Mouse (Mus musculus) midbrain, embryonic 11.5 days (tissue): ENCODE measurements around the gene Slc32a1. TPM values are rescaled to one million over a fixed set of nuclear protein-coding genes. Genes with fewer than 3 reads are reported as not detected.

Experiments
- ATAC-seq: fragments of 200-750 bp; cut with Nextera tagmentation; 2 replicates; pipeline ENCODE4 v1.8.0; 2017; ENCODE audit warnings: moderate TSS enrichment, moderate library complexity; ENCODE audit not compliant: low FRiP score
- DNase-seq: peaks from one replicate; pipeline ENCODE4 v3.0.0; 2015; ENCODE audit warnings: low spot score; ENCODE audit errors: missing footprints
- H3K27ac ChIP-seq: fragments of 300-500 bp; sonication (generic); 2 replicates; pipeline ENCODE4 v1.5.1; 2014; ENCODE audit warnings: low read depth, low read length
- H3K27me3 ChIP-seq: fragments of 300-500 bp; sonication (generic); 2 replicates; pipeline ENCODE4 v1.6.1; 2014; ENCODE audit warnings: mild to moderate bottlenecking, low read length, moderate library complexity, mixed read lengths; ENCODE audit not compliant: control insufficient read depth, insufficient read depth
- H3K36me3 ChIP-seq: fragments of 300-500 bp; sonication (generic); 2 replicates; pipeline ENCODE4 v1.6.1; 2014; ENCODE audit warnings: mild to moderate bottlenecking, low read length, moderate library complexity, mixed read lengths; ENCODE audit not compliant: control insufficient read depth, insufficient read depth
- H3K4me1 ChIP-seq: fragments of 300-500 bp; sonication (generic); 2 replicates; pipeline ENCODE4 v1.6.1; 2014; ENCODE audit warnings: low read length; ENCODE audit not compliant: control insufficient read depth, insufficient read depth
- H3K4me2 ChIP-seq: fragments of 300-500 bp; sonication (generic); 2 replicates; pipeline ENCODE4 v1.6.1; 2014; ENCODE audit warnings: mild to moderate bottlenecking, moderate library complexity
- H3K4me3 ChIP-seq: fragments of 300-500 bp; sonication (generic); 2 replicates; pipeline ENCODE4 v1.5.1; 2014; ENCODE audit warnings: low read depth, low read length
- H3K9ac ChIP-seq: fragments of 300-500 bp; sonication (generic); 2 replicates; pipeline ENCODE4 v1.6.1; 2014; ENCODE audit warnings: low read length
- H3K9me3 ChIP-seq: fragments of 300-500 bp; sonication (generic); 2 replicates; pipeline ENCODE4 v1.6.1; 2016; ENCODE audit warnings: low read length; ENCODE audit not compliant: control insufficient read depth
- WGBS: fragments of 180-500 bp; shearing (Covaris S2); extraction: QIAGEN DNeasy Blood & Tissue Kit; methylation state at CpG from one replicate; pipeline ENCODE4 v1.1.7; 2014; 5-methylcytosine and 5-hydroxymethylcytosine counted together
- polyA plus RNA-seq: library from polyadenylated mRNA; unstranded; fragments of >200 nt; fragmentation: Nextera tagmentation; extraction: Ambion mirVana; gene quantifications from 2 replicates; pipeline ENCODE4 v1.2.1, GENCODE M21; 2014

Gene Slc32a1
- polyA plus RNA-seq, 1 experiment from 2014 or later: 2.3 TPM

DNA sequence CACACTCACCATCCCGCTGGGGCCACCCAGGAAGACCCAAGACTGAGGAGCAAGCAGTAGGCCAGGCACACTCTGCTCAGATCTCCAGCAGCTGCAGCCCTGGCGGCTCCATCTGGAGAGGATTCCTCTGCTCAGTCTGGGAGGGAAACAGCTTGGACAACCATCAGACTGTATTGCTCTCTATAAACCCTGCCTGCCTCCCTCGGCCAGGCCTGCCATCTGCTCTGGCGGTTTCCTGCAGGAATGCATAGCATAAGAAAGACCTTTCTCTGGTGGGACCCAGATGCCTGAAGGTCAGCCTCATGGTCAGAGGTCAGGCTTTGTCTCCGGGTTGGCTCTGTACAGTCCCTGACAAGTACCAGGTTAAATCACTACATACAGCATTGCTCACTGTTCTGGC is 19.3 kb upstream of the Slc32a1 start:
- WGBS: 65% methylated on average over 5 of the region's 5 CpGs
- Histone ChIP-seq H3K4me3 (no peak overlapping the region), H3K9me3 (no peaks in the 10 kb centered on the region), H3K4me1 (peaks cover 12% of the 10 kb centered on the region), H3K4me2 (no peak overlapping the region), H3K27ac (no peak overlapping the region), H3K9ac (no peak overlapping the region), H3K36me3 (no peaks in the 10 kb centered on the region), H3K27me3 (no peaks in the 10 kb centered on the region)
- DNase-seq: peak; percentile 74
- ATAC-seq: peak; percentile 38; the same call in 1 of the 2 replicates

DNA sequence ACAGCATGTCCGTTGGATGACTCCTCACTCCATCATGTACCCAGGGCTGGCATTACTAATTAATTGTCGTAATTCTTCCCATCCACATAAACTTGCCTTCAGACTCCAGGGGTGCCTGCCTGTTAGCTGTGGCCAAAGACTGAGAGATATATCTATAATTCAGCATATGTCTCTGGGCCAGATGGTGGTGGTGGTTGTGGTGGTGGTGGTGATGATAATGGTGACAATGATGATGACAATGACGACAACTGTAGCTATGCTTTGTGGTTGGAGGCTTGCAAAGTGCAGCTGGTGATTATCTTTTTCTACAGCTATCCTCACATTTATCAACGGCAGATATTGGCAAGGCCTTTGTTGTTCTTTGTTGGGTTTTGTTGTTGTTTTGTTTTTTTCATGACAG is 17.2 kb upstream of the Slc32a1 start:
- no peak overlapping the region for H3K27ac ChIP-seq
- no peaks in the 10 kb centered on the region for H3K9me3 ChIP-seq
- 84% methylated on average over 4 of the region's 4 CpGs for WGBS
- DNase-seq (peak; percentile 33), ATAC-seq (no peak)
- peaks cover 12% of the 10 kb centered on the region for H3K4me1 ChIP-seq
- H3K36me3 ChIP-seq: no peaks in the 10 kb centered on the region
- no peak overlapping the region for H3K9ac ChIP-seq
- H3K27me3 ChIP-seq: no peaks in the 10 kb centered on the region
- no peak overlapping the region for H3K4me2 ChIP-seq
- H3K4me3 ChIP-seq: no peak overlapping the region

DNA sequence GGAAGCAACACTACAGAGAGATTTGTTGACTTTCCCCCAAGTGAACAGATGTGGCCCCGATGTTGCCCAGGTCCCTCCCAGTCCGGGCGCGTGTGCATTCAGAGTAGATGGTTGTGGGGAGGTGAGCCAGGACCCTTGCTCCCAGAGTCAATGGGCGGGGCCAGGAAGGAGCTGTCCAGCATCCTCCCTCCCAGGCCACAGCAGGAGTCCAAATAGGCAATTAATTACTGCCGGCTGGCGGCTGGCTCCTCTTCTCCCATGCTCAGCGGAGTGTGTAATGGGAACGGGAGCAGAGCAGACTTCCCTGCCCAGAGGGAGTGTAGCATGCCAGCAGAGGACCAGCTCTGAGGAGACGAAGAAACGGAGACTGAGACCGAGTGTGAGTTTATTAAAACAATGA is 15.5 kb upstream of the Slc32a1 start:
- Histone ChIP-seq H3K9me3 (no peaks in the 10 kb centered on the region), H3K4me3 (no peak overlapping the region), H3K27ac (no peak overlapping the region), H3K27me3 (no peaks in the 10 kb centered on the region), H3K9ac (no peak overlapping the region), H3K4me2 (peak overlapping the region; percentile 23; the same call in 1 of the 2 replicates), H3K36me3 (no peaks in the 10 kb centered on the region), H3K4me1 (peaks cover 5% of the 10 kb centered on the region)
- ATAC-seq (peak; percentile 80), DNase-seq (peak; percentile 89)
- under 1% methylated on average over 12 of the region's 12 CpGs for WGBS

DNA sequence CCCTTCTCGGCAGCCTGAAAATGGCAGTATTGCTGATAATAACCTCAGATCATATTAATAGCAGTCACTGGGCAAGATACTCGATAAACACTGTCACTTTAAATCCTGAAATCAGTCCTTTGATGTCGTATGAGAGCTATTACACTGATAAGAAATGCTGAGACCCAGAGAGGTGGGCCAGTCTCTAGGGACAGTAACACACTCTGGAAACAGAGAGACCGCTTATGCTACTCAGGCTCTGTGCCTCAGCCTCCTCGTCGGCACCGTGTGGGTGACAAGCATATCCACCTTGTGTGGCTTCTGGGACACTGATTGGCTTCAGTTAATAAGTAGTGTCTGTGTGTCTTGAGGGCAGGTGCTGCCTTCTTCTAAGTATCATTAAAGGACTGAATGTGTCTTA is 15.0 kb upstream of the Slc32a1 start:
- ATAC-seq (peak; percentile 60; the same call in 1 of the 2 replicates), DNase-seq (peak; percentile 77)
- 20% methylated on average over 7 of the region's 7 CpGs for WGBS
- Histone ChIP-seq H3K4me3 (no peak overlapping the region), H3K9me3 (no peaks in the 10 kb centered on the region), H3K36me3 (no peaks in the 10 kb centered on the region), H3K27ac (no peak overlapping the region), H3K4me2 (peak overlapping the region; percentile 23; the same call in 1 of the 2 replicates), H3K27me3 (no peaks in the 10 kb centered on the region), H3K9ac (no peak overlapping the region), H3K4me1 (peaks cover 5% of the 10 kb centered on the region)

DNA sequence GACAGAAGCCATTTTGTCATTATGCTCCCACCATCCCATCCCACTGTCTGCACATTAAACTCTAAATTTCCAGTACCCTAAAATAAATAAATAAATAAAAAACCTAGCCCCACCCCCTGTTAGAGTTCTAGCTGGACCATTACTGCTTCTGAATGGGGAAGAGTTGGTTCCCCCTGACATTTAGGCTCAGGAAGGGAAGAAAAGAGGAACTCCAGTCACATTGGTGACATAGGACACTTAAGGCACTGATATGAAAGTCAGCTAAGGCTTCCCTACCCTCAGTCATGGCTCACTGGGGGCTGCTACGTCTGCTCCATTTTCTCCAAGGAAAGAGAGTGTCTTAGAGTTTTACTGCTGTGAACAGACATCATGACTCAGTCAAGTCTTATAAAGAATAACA is 13.8 kb upstream of the Slc32a1 start:
- Histone ChIP-seq H3K9ac (no peak overlapping the region), H3K4me3 (no peak overlapping the region), H3K36me3 (no peaks in the 10 kb centered on the region), H3K27ac (no peak overlapping the region), H3K4me2 (no peak overlapping the region), H3K9me3 (no peaks in the 10 kb centered on the region), H3K4me1 (peaks cover 5% of the 10 kb centered on the region), H3K27me3 (no peaks in the 10 kb centered on the region)
- DNase-seq: peak; percentile 31
- 74% methylated on average over 1 of the region's 1 CpGs for WGBS
- ATAC-seq: no peak

DNA sequence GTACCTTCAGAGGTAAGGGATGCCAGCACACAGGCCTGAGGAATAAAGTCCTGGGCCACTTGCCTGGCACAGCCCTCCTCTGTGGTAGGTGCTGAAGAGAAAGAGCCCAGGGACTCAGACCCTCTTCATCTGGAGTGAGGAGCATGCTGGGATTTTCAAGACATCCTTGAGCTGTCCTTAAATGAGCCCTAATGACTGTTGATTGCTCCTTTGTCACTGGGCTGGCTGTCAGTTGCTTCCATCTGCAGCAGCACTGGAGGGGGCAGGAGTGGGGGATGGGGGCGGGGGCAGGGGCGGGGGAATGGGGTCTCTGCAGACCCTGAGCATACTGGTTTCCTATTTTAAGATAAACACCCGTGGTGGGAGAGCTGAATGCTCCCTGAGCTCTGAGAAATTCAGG is 10.1 kb upstream of the Slc32a1 start:
- no peak overlapping the region for H3K27ac ChIP-seq

DNA sequence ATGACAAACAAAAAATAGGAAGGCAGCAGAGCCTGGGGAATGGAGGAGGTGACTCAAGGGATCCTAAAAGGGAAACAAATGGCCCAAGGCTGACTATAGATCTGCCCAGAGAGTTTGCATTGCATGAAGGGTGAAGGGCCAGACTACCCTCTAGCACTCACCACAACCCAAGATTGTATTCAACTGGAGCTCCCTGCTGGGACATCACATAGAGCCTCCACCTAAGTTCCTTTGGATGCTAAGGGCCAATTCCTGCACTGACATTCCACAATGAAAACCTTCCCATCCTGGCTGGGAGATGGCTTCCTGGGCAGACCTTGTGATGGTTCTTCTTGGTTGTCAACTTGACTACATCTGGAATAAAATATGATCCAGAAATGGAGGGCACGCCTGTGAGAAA is 9.2 kb upstream of the Slc32a1 start:
- H3K4me1 ChIP-seq: peaks cover 6% of the 10 kb centered on the region
- no peak overlapping the region for H3K27ac ChIP-seq
- H3K4me2 ChIP-seq: no peak overlapping the region
- H3K27me3 ChIP-seq: peaks cover 3% of the 10 kb centered on the region
- H3K9ac ChIP-seq: no peak overlapping the region
- no peak overlapping the region for H3K4me3 ChIP-seq
- H3K9me3 ChIP-seq: no peaks in the 10 kb centered on the region
- H3K36me3 ChIP-seq: no peaks in the 10 kb centered on the region
- no peak for ATAC-seq
- DNase-seq: peak; percentile 75
- 84% methylated on average over 1 of the region's 1 CpGs for WGBS

More for the DNA sequence above, 10.1 kb upstream of the Slc32a1 start:
- no peak for ATAC-seq
- Histone ChIP-seq H3K27me3 (peaks cover 3% of the 10 kb centered on the region), H3K9me3 (no peaks in the 10 kb centered on the region), H3K4me3 (no peak overlapping the region), H3K4me2 (no peak overlapping the region), H3K9ac (no peak overlapping the region), H3K4me1 (peaks cover 4% of the 10 kb centered on the region), H3K36me3 (no peaks in the 10 kb centered on the region)
- WGBS: 35% methylated on average over 3 of the region's 3 CpGs
- DNase-seq: no peak

DNA sequence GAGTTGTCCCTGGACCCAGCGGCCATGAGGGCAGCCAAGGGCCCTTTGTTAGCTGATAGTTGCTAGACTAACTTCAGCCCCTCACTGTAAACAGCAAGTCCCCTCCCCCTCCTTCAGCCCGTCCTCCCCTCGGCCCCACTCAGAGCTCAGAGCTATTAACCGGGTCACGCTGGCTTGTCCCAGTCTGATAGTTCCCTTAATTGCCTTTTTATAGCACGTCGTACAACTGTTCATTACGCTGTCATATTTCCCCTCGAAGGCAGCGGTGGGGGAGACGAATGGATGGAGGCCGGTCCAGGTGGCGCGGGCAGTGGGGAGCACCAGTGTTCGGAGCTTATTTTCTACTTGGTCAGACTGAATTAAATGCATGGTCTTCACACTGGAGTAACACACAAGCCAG is 7.9 kb upstream of the Slc32a1 start:
- WGBS: 46% methylated on average over 15 of the region's 15 CpGs
- no peak overlapping the region for H3K9ac ChIP-seq
- peak; percentile 75 for DNase-seq
- H3K27me3 ChIP-seq: peaks cover 13% of the 10 kb centered on the region
- peaks cover 10% of the 10 kb centered on the region for H3K4me1 ChIP-seq
- H3K4me2 ChIP-seq: no peak overlapping the region
- no peaks in the 10 kb centered on the region for H3K9me3 ChIP-seq
- ATAC-seq: peak; percentile 24; the same call in 1 of the 2 replicates
- H3K4me3 ChIP-seq: no peak overlapping the region
- H3K36me3 ChIP-seq: no peaks in the 10 kb centered on the region
- no peak overlapping the region for H3K27ac ChIP-seq

DNA sequence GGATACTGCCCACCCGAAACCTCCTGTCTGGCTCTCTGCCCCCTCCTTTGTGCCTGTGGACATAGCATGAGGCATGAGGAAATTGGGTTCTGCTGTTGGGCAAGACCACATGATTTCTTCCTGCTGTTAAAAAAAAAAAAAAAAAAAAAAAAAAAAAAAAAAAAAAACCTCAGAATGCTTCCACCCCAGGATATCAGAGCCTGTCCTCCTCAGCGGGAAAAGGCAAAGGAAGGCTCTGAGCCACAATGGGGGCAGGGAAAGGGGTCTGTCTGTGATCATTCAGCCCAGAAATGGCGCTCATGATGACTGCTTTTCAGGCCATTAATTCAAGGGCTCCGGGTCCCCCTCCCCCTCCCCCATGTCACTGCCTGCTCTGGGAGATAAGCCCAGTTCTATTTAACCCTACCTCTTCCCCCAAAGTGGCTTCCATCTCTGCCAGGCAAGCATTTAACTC is 4.0 kb upstream of the Slc32a1 start:
- H3K4me1 ChIP-seq: peaks cover 16% of the 10 kb centered on the region
- H3K4me2 ChIP-seq: 0 out of 2 replicates have a peak overlapping the region, but pooled peaks have one; percentile 5
- no peak overlapping the region for H3K9ac ChIP-seq
- H3K27me3 ChIP-seq: peaks cover 52% of the 10 kb centered on the region
- H3K36me3 ChIP-seq: no peaks in the 10 kb centered on the region
- WGBS: 8% methylated on average over 4 of the region's 4 CpGs
- H3K27ac ChIP-seq: peak overlapping the region; percentile 51; the same call in 1 of the 2 replicates
- H3K9me3 ChIP-seq: no peaks in the 10 kb centered on the region
- DNase-seq (peak; percentile 93), ATAC-seq (peak; percentile 57)
- no peak overlapping the region for H3K4me3 ChIP-seq
